In the genomic region with DNA sequence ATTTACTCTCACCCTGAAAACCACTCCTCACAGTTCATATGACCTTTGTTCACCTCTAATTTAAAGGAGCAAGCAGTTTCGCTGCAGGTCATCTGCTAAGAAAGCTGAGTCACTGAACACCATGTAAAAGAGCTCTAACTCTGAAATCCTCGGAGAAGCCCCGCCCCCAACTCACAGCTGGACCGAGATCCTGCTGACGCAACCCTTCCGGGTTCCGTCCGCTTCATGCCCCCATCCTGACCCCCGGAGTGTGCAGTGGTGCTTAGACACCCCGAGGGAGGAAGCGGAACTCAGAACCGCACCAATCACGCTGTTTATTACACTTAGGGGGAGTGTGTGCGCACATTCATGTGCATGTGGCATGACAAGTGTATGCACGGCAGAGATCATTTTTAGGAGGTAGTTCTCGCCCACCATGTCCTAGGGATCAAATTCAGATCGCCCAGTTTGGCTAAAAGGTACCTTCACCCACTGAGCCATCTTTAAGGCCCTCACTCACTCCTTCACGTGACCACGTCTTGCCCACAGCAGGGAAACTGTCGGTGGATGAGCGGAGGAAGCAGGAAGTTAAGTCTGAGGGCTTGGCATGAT, we compare ENCODE assay signal across 8 mouse cellular contexts. TPM values are rescaled to one million over a fixed set of nuclear protein-coding genes. Genes with fewer than 3 reads are reported as not detected.
DNase-seq lines count a peak whose midpoint lies in the region; ATAC-seq and TF ChIP-seq lines count a peak whose summit lies in the region.

No protein-coding gene starts in this region.

- H3K4me2 ChIP-seq in intestine, embryonic 15.5 days (replicated peaks) = peak overlapping the region; percentile 67
- peak overlapping the region; percentile 69 for H3K4me2 ChIP-seq in liver, postnatal 0 days (ENCODE audit: low read depth, low read length)
- H3K4me2 ChIP-seq in neural tube, embryonic 11.5 days (ENCODE audit: low read depth) = peak overlapping the region; percentile 35

- no peaks in the 10 kb centered on the region for H3K36me3 ChIP-seq in ES-E14 (ENCODE audit: control insufficient read depth, insufficient read depth, low read length, poor library complexity, severe bottlenecking)
- H3K36me3 ChIP-seq in intestine, embryonic 15.5 days = no peaks in the 10 kb centered on the region
- H3K36me3 ChIP-seq in liver, postnatal 0 days (replicated peaks; ENCODE audit: insufficient read depth, low read length) = no peaks in the 10 kb centered on the region
- H3K36me3 ChIP-seq in neural tube, embryonic 11.5 days (ENCODE audit: control insufficient read depth, insufficient read depth, low read length) = no peaks in the 10 kb centered on the region

- peak overlapping the region; percentile 16 to 29 for H3K4me3 ChIP-seq in ES-E14 (ENCODE audit: insufficient read depth in 1 of 2, low read depth in 1 of 2, low read length in 2 of 2, poor library complexity in 1 of 2, severe bottlenecking in 1 of 2)
- peak overlapping the region; percentile 29 for H3K4me3 ChIP-seq in intestine, embryonic 15.5 days (replicated peaks)
- peak overlapping the region; percentile 25 for H3K4me3 ChIP-seq in liver, postnatal 0 days (ENCODE audit: low read depth, low read length)
- H3K4me3 ChIP-seq in neural tube, embryonic 11.5 days (ENCODE audit: low read depth, low read length) = no peak overlapping the region

- peak overlapping the region; percentile 89 for H3K27ac ChIP-seq in ES-E14 (ENCODE audit: insufficient read depth, low read depth, low read length, poor library complexity, severe bottlenecking)
- peak overlapping the region; percentile 54; the same call in 1 of the 2 replicates for H3K27ac ChIP-seq in intestine, embryonic 15.5 days
- 0 out of 2 replicates have a peak overlapping the region, but pooled peaks have one; percentile 49 for H3K27ac ChIP-seq in liver, postnatal 0 days (ENCODE audit: low read depth)
- no peak overlapping the region for H3K27ac ChIP-seq in neural tube, embryonic 11.5 days (ENCODE audit: low read depth, low read length)

- DNase-seq in ES-E14 (ENCODE audit: low read depth, low spot score) = no peak
- DNase-seq in c-Kit-positive CD71-positive TER-119-positive erythroid progenitor cells, embryonic 14.5 days (ENCODE audit: low spot score) = peak; percentile 75
- DNase-seq in liver, postnatal 0 days = peak; percentile 87
- DNase-seq in neural tube, embryonic 11.5 days (ENCODE audit: low spot score) = no peak
- peak; percentile 58 to 79 for DNase-seq in urinary bladder, postnatal 4 days (ENCODE audit: low spot score in 2 of 2)
- no peak for DNase-seq in right cerebral cortex, postnatal 4 days

- TF ChIP-seq EP300 in liver, postnatal 0 days (IDR thresholded peaks at IDR 0.05; ENCODE audit: low read depth) = peak; percentile 55; the same call in 1 of the 2 replicates

- 17% methylated on average over 21 of the region's 21 CpGs for WGBS in intestine, embryonic 15.5 days
- WGBS in liver, postnatal 0 days (ENCODE audit: insufficient replicate concordance) = 11% methylated on average over 21 of the region's 21 CpGs
- 31% methylated on average over 21 of the region's 21 CpGs for WGBS in neural tube, embryonic 11.5 days

- peaks cover 7% of the 10 kb centered on the region for H3K27me3 ChIP-seq in intestine, embryonic 15.5 days (replicated peaks)
- peaks cover 6% of the 10 kb centered on the region; the same call in 1 of the 2 replicates for H3K27me3 ChIP-seq in liver, postnatal 0 days (ENCODE audit: insufficient read depth, low read length)
- H3K27me3 ChIP-seq in neural tube, embryonic 11.5 days (ENCODE audit: control insufficient read depth, insufficient read depth, low read length) = peaks cover 15% of the 10 kb centered on the region

- TF ChIP-seq CTCF in liver, postnatal 0 days (IDR thresholded peaks at IDR 0.05; ENCODE audit: low read depth) = 0 out of 2 replicates have a peak, but pooled peaks have one; percentile 1

- in situ Hi-C loops in ES-E14 (cut with MboI; ENCODE audit: low sequenced_read_pairs in 2 of 2, unreplicated experiment in 2 of 2) = no loop called here

- peak; percentile 93 for ATAC-seq in granulocyte monocyte progenitor cell, adult 5-6 weeks (replicated peaks; ENCODE audit: poor library complexity, severe bottlenecking)
- peak; percentile 60 for ATAC-seq in intestine, embryonic 15.5 days
- ATAC-seq in liver, postnatal 0 days = peak; percentile 52
- ATAC-seq in neural tube, embryonic 11.5 days (ENCODE audit: insufficient read depth, low FRiP score, low TSS enrichment) = no peak

- peak overlapping the region; percentile 62 for H3K9ac ChIP-seq in ES-E14 (ENCODE audit: insufficient read depth, low read depth, low read length, poor library complexity, severe bottlenecking)
- H3K9ac ChIP-seq in intestine, embryonic 15.5 days = peak overlapping the region; percentile 36
- peak overlapping the region; percentile 27 for H3K9ac ChIP-seq in liver, postnatal 0 days (replicated peaks)
- no peak overlapping the region for H3K9ac ChIP-seq in neural tube, embryonic 11.5 days (ENCODE audit: low read length)

- peaks cover 3 to 29% of the 10 kb centered on the region in 2 experiments for H3K4me1 ChIP-seq in ES-E14 (ENCODE audit: control insufficient read depth in 2 of 2, insufficient read depth in 2 of 2, low read length in 2 of 2, poor library complexity in 1 of 2)
- H3K4me1 ChIP-seq in intestine, embryonic 15.5 days (replicated peaks) = peaks cover 10% of the 10 kb centered on the region
- peaks cover 25% of the 10 kb centered on the region for H3K4me1 ChIP-seq in liver, postnatal 0 days (ENCODE audit: insufficient read depth)
- 0 out of 2 replicates have a peak, but pooled peaks cover 2% of the 10 kb centered on the region for H3K4me1 ChIP-seq in neural tube, embryonic 11.5 days (ENCODE audit: control insufficient read depth, insufficient read depth, low read length)

- H3K9me3 ChIP-seq in ES-E14 (ENCODE audit: control insufficient read depth, insufficient read depth, low read depth, low read length) = no peaks in the 10 kb centered on the region
- no peaks in the 10 kb centered on the region for H3K9me3 ChIP-seq in intestine, embryonic 15.5 days
- H3K9me3 ChIP-seq in liver, postnatal 0 days (ENCODE audit: low read length) = no peaks in the 10 kb centered on the region
- no peaks in the 10 kb centered on the region for H3K9me3 ChIP-seq in neural tube, embryonic 11.5 days (ENCODE audit: control insufficient read depth, low read length)

TF ChIP-seq in ES-E14, 5 proteins besides CTCF, POLR2A, EP300 and RAD21:
- TF ChIP-seq MAFK (IDR thresholded peaks at IDR 0.05; ENCODE audit: insufficient read depth, low read depth, low read length) = peak; percentile 94
- no peak for TF ChIP-seq ZC3H11A (IDR thresholded peaks at IDR 0.05; ENCODE audit: borderline replicate concordance, low read depth, low read length)

RNA-seq across cellular contexts. Expression of a gene that starts 12.3 kb away (rescaled TPM):
- total RNA-seq in ES-E14 (2012; rRNA removed) = 306 and 332 TPM in 2 replicates
- total RNA-seq in granulocyte monocyte progenitor cell, adult 5-6 weeks (2014; fragmentation: Nextera tagmentation) = 120 and 175 TPM in 2 replicates
- 233 and 290 TPM in 2 replicates for total RNA-seq in granulocyte monocyte progenitor cell, adult 5-6 weeks (2017)
- polyA plus RNA-seq in intestine, embryonic 15.5 days (2015; fragmentation: Nextera tagmentation; extraction: Ambion mirVana) = 2,231 and 2,526 TPM in 2 replicates
- polyA plus RNA-seq in liver, postnatal 0 days (2015; fragmentation: Nextera tagmentation; extraction: Ambion mirVana) = 2,663 and 3,863 TPM in 2 replicates
- 78.2 and 78.5 TPM in 2 replicates for polyA plus RNA-seq in neural tube, embryonic 11.5 days (2014; fragmentation: Nextera tagmentation; extraction: Ambion mirVana)

RNA-seq across cellular contexts. Expression of a gene that starts 18.7 kb away (rescaled TPM):
- total RNA-seq in ES-E14 (2012; rRNA removed) = 541 and 635 TPM in 2 replicates
- 0.82 and 4.7 TPM in 2 replicates for total RNA-seq in granulocyte monocyte progenitor cell, adult 5-6 weeks (2014; fragmentation: Nextera tagmentation)
- total RNA-seq in granulocyte monocyte progenitor cell, adult 5-6 weeks (2017) = 3.9 and 8.7 TPM in 2 replicates
- 522 and 534 TPM in 2 replicates for polyA plus RNA-seq in intestine, embryonic 15.5 days (2015; fragmentation: Nextera tagmentation; extraction: Ambion mirVana)
- polyA plus RNA-seq in liver, postnatal 0 days (2015; fragmentation: Nextera tagmentation; extraction: Ambion mirVana) = 507 and 771 TPM in 2 replicates
- 21.2 and 29.9 TPM in 2 replicates for polyA plus RNA-seq in neural tube, embryonic 11.5 days (2014; fragmentation: Nextera tagmentation; extraction: Ambion mirVana)

RNA-seq across cellular contexts. Expression of a gene that starts 23.2 kb away (rescaled TPM):
- 82.8 and 92.5 TPM in 2 replicates for total RNA-seq in ES-E14 (2012; rRNA removed)
- total RNA-seq in granulocyte monocyte progenitor cell, adult 5-6 weeks (2014; fragmentation: Nextera tagmentation) = 38.9 and 45.1 TPM in 2 replicates
- 45.5 and 46.0 TPM in 2 replicates for total RNA-seq in granulocyte monocyte progenitor cell, adult 5-6 weeks (2017)
- 70.2 and 74.9 TPM in 2 replicates for polyA plus RNA-seq in intestine, embryonic 15.5 days (2015; fragmentation: Nextera tagmentation; extraction: Ambion mirVana)
- polyA plus RNA-seq in liver, postnatal 0 days (2015; fragmentation: Nextera tagmentation; extraction: Ambion mirVana) = 13.4 and 18.2 TPM in 2 replicates
- polyA plus RNA-seq in neural tube, embryonic 11.5 days (2014; fragmentation: Nextera tagmentation; extraction: Ambion mirVana) = 118 and 121 TPM in 2 replicates

RNA-seq across cellular contexts. Expression of a gene that starts 38.8 kb away (rescaled TPM):
- 2.1 and 6.6 TPM in 2 replicates for total RNA-seq in ES-E14 (2012; rRNA removed)
- not detected in 2 replicates for total RNA-seq in granulocyte monocyte progenitor cell, adult 5-6 weeks (2014; fragmentation: Nextera tagmentation)
- total RNA-seq in granulocyte monocyte progenitor cell, adult 5-6 weeks (2017) = not detected in 2 replicates
- 4.4 and 5.6 TPM in 2 replicates for polyA plus RNA-seq in intestine, embryonic 15.5 days (2015; fragmentation: Nextera tagmentation; extraction: Ambion mirVana)
- polyA plus RNA-seq in liver, postnatal 0 days (2015; fragmentation: Nextera tagmentation; extraction: Ambion mirVana) = not detected in 2 replicates
- 8.9 and 9.8 TPM in 2 replicates for polyA plus RNA-seq in neural tube, embryonic 11.5 days (2014; fragmentation: Nextera tagmentation; extraction: Ambion mirVana)

RNA-seq across cellular contexts. Expression of a gene that starts 54.2 kb away (rescaled TPM):
- 1.6 and 6.4 TPM in 2 replicates for total RNA-seq in ES-E14 (2012; rRNA removed)
- not detected in 2 replicates for total RNA-seq in granulocyte monocyte progenitor cell, adult 5-6 weeks (2014; fragmentation: Nextera tagmentation)
- total RNA-seq in granulocyte monocyte progenitor cell, adult 5-6 weeks (2017) = not detected in 2 replicates
- polyA plus RNA-seq in intestine, embryonic 15.5 days (2015; fragmentation: Nextera tagmentation; extraction: Ambion mirVana) = 4.1 and 4.2 TPM in 2 replicates
- polyA plus RNA-seq in liver, postnatal 0 days (2015; fragmentation: Nextera tagmentation; extraction: Ambion mirVana) = not detected in 2 replicates
- not detected in 2 replicates for polyA plus RNA-seq in neural tube, embryonic 11.5 days (2014; fragmentation: Nextera tagmentation; extraction: Ambion mirVana)

Comparison
In these comparisons a context has a peak if more than half of its experiments do, and no peak if none do; other contexts are left out.
1. DNase-seq: peak in c-Kit-positive CD71-positive TER-119-positive erythroid progenitor cells, embryonic 14.5 days (single experiment), liver, postnatal 0 days (single experiment) and urinary bladder, postnatal 4 days (2 of 2); none in ES-E14 (single experiment), neural tube, embryonic 11.5 days (single experiment) and right cerebral cortex, postnatal 4 days (single experiment).
2. RNA of a gene that starts 12.3 kb away (polyA plus RNA-seq): 2,663 to 3,863 TPM in liver, postnatal 0 days and 2,231 to 2,526 TPM in intestine, embryonic 15.5 days; 78.2 to 78.5 TPM in neural tube, embryonic 11.5 days; every median in the first group is over 10 times any median in the second.
3. RNA of a gene that starts 18.7 kb away (polyA plus RNA-seq): 522 to 534 TPM in intestine, embryonic 15.5 days and 507 to 771 TPM in liver, postnatal 0 days; 21.2 to 29.9 TPM in neural tube, embryonic 11.5 days; every median in the first group is over 10 times any median in the second.
4. Peak in every context shown above with its lines, with median percentiles within 50 percentile points of each other: H3K4me2 ChIP-seq.